Mouse (Mus musculus) layer of hippocampus, adult 18-20 months (tissue): ENCODE measurements at regions not wholly inside any gene's neighbourhood (a gene's known extent, or its start where the extent isn't known, plus 50 kb on each side); places are given as distances from the start of the nearest gene placed in this dataset.

Source experiments
- DNase-seq, 2 experiments: peaks; one replicate each; pipeline ENCODE4 v3.0.0; 2022; ENCODE audit warnings: low spot score in 2 of 2

- no peak for DNase-seq
These were observed 69.8 kb downstream of the Gm21750 start for GRCm38 (mm10) chr14:73730796-73731195.

- peak; percentile 48 to 69 for DNase-seq
These were observed 71.1 kb downstream of the Gm21750 start for GRCm38 (mm10) chr14:73732161-73732560.

GRCm38 (mm10) chr14:73750790-73751189, 89.8 kb downstream of the Gm21750 start:
- DNase-seq: peak in 1 of 2 experiments; percentile 9

- DNase-seq: peak in 1 of 2 experiments; percentile 51
These were observed 99.0 kb downstream of the Gm21750 start for GRCm38 (mm10) chr14:73759986-73760385.

- DNase-seq: no peak
These were observed 111.9 kb downstream of the Gm21750 start for GRCm38 (mm10) chr14:73772964-73773363.

- DNase-seq: no peak
These were observed 112.8 kb downstream of the Gm21750 start for GRCm38 (mm10) chr14:73773810-73774209.

GRCm38 (mm10) chr14:73776066-73776465, 115.0 kb downstream of the Gm21750 start:
- peak; percentile 22 to 89 for DNase-seq

GRCm38 (mm10) chr14:73807169-73807568, 146.1 kb downstream of the Gm21750 start:
- DNase-seq: no peak

GRCm38 (mm10) chr14:73838890-73839289, 177.9 kb downstream of the Gm21750 start:
- no peak for DNase-seq

- DNase-seq: no peak
These were observed 200.8 kb downstream of the Gm21750 start for GRCm38 (mm10) chr14:73861782-73862181.

- no peak for DNase-seq
These were observed 213.3 kb downstream of the Gm21750 start for GRCm38 (mm10) chr14:73874337-73874736.

GRCm38 (mm10) chr14:73875916-73876315, 214.9 kb downstream of the Gm21750 start:
- DNase-seq: no peak

- no peak for DNase-seq
These were observed 217.2 kb downstream of the Gm21750 start for GRCm38 (mm10) chr14:73878267-73878666.

- no peak for DNase-seq
These were observed 217.9 kb downstream of the Gm21750 start for GRCm38 (mm10) chr14:73878866-73879419.

- DNase-seq: no peak
These were observed 230.4 kb downstream of the Gm21750 start for GRCm38 (mm10) chr14:73891451-73891850.

GRCm38 (mm10) chr14:73894844-73895243, 233.8 kb downstream of the Gm21750 start:
- DNase-seq: no peak

- DNase-seq: no peak
These were observed 234.2 kb downstream of the Gm21750 start for GRCm38 (mm10) chr14:73895266-73895665.

GRCm38 (mm10) chr14:73899078-73899477, 238.1 kb downstream of the Gm21750 start:
- DNase-seq: no peak

- no peak for DNase-seq
These were observed 241.2 kb downstream of the Gm21750 start for GRCm38 (mm10) chr14:73902085-73902713.

GRCm38 (mm10) chr14:73913756-73914448, 252.9 kb downstream of the Gm21750 start:
- DNase-seq: peak in 1 of 2 experiments; percentile 14

GRCm38 (mm10) chr14:73915990-73916389, 255.0 kb downstream of the Gm21750 start:
- no peak for DNase-seq

GRCm38 (mm10) chr14:73931095-73931494, 270.1 kb downstream of the Gm21750 start:
- no peak for DNase-seq
